Mouse (Mus musculus) forelimb bud, embryonic 11.5 days (tissue): Measurements from ENCODE around the gene Ephb1.

Experiments used
- DNase-seq: peaks from one replicate; pipeline ENCODE4 v3.0.0-alpha.2; 2012; ENCODE audit warnings: low read depth, low spot score

Ephb1 gene

DNA sequence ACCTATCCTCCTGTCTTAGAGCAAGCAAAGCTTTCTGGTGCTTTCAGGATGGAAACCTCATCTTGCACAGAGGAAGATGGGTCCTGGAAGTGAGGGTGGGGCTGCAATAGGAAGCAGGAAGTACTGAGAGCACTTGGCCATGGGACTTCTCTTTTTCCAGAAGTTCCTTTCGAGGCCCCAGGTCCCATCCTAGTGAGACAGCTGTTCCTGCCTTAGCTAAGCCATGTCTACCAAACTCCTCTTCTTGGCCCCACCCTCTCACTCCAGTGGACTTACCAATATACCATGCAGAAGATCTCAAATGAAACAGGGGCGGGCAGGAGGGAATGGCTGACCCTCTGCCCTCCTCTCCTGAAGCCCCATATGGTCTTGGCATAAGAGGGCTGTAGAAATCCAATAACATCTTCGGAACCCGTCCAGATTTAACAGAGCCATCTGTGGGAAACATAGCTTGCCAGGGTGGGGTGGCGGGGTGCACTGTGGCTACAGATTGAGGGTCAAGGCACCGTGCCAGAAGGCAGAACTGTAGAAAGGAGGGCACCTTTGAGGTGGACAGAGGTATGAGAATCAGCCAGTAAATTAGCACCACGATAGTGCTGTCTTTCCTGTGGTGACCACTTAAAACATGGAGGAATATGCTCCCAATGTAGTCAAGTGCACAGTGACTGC is 48.9 kb downstream of the Ephb1 start:
- no peak for DNase-seq

DNA sequence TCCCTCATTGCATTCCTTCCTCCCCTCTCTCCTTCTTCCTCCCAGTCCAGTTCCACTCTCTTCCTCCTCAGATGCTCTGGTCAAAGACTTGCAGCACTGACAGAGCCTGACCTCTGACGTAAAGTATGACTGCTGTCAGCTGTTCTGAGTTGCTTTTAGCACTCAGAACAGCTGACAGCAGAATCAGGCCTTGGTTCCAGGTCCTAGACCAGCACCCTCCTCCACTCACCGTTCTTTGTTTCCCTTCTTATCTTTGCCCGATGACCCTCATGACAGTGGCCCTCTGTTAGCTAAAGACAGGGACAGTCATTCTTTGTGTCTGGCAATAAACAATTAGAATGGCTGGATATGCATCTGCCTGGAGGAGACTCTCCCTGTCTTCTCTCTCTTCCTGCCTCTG is 49.7 kb downstream of the Ephb1 start:
- no peak for DNase-seq

GRCm38 (mm10) chr9:102303882-102304281 is 50.6 kb downstream of the Ephb1 start:
- no peak for DNase-seq

DNA sequence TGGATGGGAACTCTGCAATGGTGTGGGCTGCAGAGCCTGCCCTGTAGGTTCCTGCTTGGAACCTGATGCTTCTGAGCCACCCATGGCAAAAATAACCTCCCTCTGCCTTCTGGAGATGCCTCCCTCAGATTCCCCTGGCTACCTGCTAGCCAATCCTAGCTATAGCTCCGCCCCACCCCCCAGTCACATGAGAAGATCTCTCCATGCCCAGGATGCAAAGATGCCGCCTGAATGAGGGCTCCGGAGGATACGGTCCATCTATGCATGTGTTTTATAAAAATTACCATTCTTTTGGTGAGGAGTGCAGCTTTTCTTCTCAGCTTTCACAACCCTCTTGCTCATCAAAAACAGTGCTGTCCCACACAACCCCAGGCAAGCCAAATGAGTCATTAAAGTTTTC is 53.5 kb downstream of the Ephb1 start:
- no peak for DNase-seq

- DNase-seq = no peak
Measured at GRCm38 (mm10) chr9:102298741-102299140, 55.8 kb downstream of the Ephb1 start.

DNA sequence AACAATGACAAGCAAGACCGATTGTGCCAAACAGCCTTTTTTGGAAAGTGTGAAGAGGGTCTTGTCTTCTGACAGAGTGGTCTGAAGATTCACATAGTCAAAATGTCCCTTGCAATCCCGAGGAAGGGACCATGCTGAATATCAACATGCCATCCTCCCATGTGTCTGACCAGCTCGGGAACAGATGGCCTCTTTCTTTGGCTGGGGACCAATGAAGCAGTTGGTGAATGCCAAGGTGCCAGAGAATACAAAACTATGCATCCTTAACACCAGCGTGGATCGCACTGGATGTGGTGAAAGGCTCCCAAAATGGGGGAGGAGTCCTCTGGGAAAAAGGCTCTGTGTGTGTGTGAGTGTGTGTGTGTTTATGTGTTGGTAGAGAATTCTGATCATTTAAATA is 56.5 kb downstream of the Ephb1 start:
- no peak for DNase-seq

DNA sequence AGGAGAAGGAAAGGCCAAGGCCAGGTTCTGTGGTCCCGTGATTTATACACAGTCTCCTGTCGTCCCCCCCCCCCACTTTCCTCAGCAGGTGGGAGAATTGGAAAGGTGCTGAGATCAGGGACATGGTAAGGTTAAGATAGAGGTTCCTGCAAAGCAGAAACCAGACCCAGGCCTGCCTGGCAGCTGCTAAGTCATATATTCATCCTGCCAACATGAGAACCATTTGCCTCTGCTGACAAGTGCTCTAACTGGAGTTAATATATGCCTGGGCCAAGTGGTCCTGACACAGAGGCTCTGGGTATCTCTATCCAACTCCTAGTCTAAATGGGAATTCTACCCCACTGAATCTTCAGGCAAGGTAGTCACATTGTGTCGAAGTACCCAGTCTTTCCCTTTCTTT is 57.3 kb downstream of the Ephb1 start:
- no peak for DNase-seq

DNA sequence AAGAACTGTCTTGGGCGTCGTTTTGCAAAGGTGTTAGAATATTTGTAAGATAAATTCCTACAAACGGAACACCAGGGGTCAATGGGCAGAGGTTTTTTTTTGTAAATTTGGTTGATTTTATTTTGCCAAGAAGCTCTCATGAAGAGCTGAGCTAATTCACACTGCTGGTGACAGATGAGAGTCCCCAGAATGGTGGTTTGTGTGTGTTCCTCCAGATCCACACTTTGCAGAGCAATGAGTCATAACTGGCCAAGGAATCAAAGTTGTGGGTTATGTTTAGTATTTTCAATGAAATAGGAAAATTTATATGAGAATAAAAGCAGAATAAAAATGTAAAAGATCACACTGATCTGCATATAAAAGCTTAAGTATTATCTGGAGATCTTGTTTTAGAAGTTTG is 60.9 kb downstream of the Ephb1 start:
- no peak for DNase-seq

- no peak for DNase-seq
Measured at GRCm38 (mm10) chr9:102291230-102291629, 63.3 kb downstream of the Ephb1 start.

DNA sequence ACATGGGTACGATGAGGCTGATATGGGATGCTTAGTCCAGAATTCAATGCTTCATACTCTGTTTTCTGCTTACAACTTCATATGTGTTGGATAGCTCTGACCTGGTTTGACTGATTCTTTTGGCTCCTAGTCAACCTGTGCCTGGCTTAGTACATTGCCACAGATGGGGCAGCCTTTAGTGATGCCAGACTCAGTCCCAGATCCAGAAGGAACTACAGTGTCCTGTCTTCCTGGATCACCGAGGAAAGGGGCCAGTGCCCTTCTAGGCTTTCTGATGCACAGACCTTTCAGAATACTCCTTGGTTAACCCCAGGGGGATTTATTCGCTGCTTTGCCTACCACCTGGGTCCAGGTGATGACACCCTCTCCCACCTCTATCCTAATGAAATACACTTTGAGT is 66.1 kb downstream of the Ephb1 start:
- DNase-seq = no peak

DNA sequence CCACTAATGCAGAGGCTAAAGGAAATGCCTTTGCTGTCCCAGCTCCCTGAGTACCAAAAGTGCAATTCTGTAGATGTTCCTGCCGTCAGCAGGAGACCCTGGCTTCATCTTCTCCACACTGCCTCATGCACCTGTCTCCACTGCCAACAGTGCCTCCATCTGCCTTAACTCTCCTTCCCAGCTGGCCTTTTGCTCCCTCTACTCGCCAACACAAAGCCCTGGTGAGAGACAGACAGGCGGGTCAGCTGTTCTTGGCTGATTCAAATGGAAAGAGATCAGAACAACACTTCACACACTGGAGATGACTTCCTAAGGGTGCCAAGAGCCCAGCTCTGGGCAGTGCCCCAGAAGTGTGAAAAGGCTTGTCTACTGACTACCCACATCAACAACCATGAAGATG is 78.6 kb downstream of the Ephb1 start:
- no peak for DNase-seq

DNA sequence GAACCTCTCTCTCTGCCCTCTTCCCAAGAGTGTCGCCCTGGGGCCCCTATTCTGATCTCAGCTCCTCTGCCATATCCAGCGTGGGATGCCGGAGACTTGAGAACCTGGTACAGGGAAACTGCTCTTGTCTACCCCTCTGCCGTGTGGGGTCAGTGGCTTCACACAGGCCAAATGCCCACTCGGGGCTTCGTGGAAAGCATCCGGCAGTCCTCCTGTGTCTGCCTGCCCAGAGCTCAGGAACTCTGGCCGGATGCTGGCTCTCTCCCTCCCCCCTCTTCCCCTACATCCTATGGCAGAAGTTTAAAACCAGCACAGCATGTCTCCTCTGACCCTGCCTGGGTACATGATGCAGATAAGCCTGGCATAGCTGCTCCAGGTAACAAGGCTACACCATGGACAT is 80.5 kb downstream of the Ephb1 start:
- no peak for DNase-seq

DNA sequence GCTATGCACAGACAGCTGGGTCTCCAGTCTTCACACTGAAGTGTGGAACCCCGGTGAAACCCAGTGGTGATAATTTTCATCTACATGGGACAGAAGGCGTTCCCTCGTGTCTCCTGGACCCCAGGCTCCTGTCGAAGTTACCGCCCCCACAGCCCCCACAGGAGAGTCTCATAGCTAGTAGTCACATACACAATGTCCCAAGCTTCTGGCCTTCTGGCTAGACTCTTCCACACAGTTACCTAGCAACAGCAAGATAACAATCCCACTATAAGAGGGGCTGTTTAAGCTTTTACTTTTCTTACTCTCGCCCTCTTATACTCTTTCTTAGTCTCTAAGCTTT is 81.1 kb downstream of the Ephb1 start:
- no peak for DNase-seq

GRCm38 (mm10) chr9:102272731-102273468 is 81.6 kb downstream of the Ephb1 start:
- DNase-seq = no peak

- no peak for DNase-seq
Measured at GRCm38 (mm10) chr9:102270496-102270895, 84.0 kb downstream of the Ephb1 start.

GRCm38 (mm10) chr9:102267311-102268027 is 87.0 kb downstream of the Ephb1 start:
- DNase-seq = peak; percentile 35

DNA sequence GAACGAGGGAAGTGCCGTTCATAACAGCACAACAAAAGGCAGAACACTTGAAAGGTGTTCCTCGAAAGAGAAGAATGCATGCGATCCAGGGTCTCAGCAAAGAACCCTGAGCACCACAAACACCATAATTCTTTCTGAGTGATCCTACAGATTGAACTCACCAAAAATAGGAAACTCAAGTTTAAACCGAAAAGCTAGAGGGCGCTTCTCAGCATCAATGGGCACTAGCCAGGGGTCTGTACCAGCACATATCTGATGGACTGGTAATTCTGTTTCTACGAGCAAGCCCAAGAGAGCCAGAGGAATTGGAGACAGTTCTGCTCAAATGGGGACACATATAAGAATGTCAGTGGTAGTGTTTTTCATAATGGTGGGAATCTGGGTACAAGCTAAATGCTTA is 90.7 kb downstream of the Ephb1 start:
- no peak for DNase-seq

GRCm38 (mm10) chr9:102262100-102262501 is 92.4 kb downstream of the Ephb1 start:
- DNase-seq = no peak

DNA sequence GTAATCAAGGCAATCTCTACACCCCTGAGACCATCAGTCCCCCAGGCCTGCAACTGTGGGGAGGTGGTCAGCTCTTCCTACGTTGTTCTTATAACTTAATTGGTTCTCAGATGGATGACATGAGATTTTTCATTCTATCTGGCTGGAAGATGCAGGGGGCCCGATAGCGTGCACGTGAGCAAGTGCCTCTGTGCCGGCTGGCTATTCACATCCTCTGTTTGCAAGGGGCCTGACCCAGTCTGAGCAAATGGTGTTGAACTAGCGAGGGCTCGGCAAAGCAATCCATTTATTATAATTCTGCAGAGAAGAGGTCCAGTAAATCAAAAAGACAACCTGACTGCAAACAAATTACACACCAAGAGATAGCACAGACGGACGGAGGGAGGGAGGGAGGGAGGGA is 93.0 kb downstream of the Ephb1 start:
- no peak for DNase-seq

GRCm38 (mm10) chr9:102256407-102256806 is 98.1 kb downstream of the Ephb1 start:
- DNase-seq = no peak

DNA sequence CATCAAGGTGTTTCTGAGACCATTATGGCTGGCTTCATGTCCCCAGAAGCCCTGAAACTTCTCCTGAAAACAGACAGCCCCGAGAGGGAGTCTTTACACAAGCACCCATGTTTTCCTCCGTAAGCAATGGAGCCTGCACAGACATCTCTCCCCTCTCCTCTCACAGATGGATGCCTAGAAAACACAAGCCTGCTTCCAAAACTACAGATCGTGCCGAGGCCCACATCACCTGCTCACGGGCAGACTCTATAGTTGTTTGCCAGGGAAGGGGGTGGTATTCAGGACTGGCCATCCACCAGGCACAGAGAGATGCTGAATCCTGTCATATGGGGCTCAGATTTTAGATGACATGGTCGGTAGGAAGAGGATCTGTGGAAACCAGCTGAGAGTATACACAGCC is 98.7 kb downstream of the Ephb1 start:
- no peak for DNase-seq

- DNase-seq = no peak
Measured at GRCm38 (mm10) chr9:102249124-102249816, 105.2 kb downstream of the Ephb1 start.
